Mouse (Mus musculus): Measurements from ENCODE around the gene Camk1g. TPM values are rescaled to one million over a fixed set of nuclear protein-coding genes. Genes with fewer than 3 reads are reported as not detected.
A peak's percentile ranks its signal among the peaks of the same experiment; 100 is the strongest.

Gene Camk1g
- total RNA-seq (2021) = 10 to 100 TPM; 30.7 to 37.8 TPM
- long read RNA-seq, experiment 1, transcript Camk1g-201 (13 exons, 2,469 nt) = major isoform, 20 of 29 reads
- long read RNA-seq, experiment 1, partial matches to known transcripts = 7 of 29 reads
- long read RNA-seq, experiment 1, other reads (novel, unspliced or antisense) = 2 of 29 reads
- long read RNA-seq, experiment 2, transcript Camk1g-201 (13 exons, 2,469 nt) = major isoform, 19 of 30 reads
- long read RNA-seq, experiment 2, partial matches to known transcripts = 6 of 30 reads
- long read RNA-seq, experiment 2, other reads (novel, unspliced or antisense) = 5 of 30 reads

DNA sequence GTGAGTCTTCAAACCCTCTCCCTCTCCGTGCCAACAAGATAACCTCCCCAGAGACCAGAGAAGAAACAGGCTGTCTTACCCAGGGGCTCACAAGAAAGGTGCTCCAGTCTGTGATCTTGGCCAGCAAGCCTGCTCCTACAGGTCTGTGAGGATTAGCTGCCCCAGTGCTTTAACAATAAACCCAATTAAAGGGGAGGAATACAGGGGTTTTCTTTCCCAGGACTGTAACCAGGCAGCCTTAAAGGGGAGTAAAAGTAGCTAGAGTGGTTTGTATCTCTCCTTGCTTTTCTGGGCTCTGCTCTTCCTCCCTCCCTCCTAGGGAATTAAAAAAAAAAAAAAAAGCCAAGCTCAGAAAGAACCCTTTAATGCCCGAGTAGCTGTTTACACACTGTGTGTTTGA, at the start of gene Camk1g:
Gene Camk1g (minus strand): TSS at position 203 of the 400 bp plus-strand sequence.
- peak; percentile 57 to 77 for DNase-seq (ENCODE audit: low spot score in 2 of 2)

DNA sequence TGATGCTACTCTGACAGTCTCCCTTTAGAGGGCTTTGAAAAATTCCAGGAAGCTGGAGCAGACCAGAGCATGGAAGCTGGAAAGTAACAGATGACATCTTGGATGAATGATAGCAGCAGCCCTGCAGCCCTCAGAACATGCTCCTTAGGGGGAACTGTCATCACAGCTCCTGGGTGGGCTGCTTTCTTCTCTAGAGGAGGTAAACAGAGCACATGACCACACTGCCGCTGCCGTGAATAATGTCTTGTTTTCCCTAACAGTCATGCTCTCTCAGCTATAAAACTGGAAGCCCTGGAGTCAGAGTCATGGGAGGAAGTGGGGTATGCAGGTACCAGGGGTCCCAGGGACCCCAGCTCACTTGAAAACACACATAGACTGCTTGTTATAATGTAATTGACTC, 49.1 kb upstream of the Camk1g start:
- no peak for DNase-seq (ENCODE audit: low spot score in 2 of 2)

DNA sequence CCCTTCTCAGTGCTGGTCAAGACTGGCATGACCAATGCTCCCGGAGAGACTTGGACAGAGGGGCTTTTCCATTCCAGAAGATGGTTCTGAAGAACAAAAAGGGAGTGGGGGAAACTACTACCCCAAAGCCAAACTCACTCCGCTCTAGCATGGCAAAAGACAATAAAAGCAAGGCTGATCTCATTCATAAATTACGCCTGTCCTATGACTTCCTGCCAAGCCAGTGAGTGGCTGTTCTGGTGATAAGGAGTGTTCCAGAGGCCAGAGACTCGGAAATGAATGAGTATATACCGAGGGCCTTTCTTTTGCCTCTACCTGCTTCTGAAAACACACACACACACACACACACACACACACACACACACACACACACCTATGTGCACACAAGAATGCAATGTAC, 48.6 kb upstream of the Camk1g start:
- no peak for DNase-seq (ENCODE audit: low spot score in 2 of 2)

DNA sequence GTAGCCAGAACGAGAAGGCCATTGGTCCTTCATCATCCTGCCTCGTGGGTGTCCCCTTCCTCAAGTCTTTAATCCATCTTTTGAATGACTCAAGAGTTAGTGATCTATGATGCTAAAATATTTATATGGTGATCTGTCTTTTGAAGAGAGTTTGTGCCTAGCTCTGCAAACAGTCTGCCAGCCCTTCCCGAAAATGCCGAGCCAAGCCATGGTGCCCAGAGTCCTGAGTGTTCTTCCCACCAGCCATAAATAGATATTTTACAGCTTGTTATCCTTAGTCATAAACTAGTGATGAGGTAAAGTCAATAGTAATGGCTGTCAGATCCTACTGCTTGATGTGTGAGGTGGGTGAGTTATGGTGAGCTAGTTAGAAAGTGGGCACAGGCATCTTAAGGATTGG, 44.0 kb upstream of the Camk1g start:
- no peak for DNase-seq (ENCODE audit: low spot score in 2 of 2)

DNA sequence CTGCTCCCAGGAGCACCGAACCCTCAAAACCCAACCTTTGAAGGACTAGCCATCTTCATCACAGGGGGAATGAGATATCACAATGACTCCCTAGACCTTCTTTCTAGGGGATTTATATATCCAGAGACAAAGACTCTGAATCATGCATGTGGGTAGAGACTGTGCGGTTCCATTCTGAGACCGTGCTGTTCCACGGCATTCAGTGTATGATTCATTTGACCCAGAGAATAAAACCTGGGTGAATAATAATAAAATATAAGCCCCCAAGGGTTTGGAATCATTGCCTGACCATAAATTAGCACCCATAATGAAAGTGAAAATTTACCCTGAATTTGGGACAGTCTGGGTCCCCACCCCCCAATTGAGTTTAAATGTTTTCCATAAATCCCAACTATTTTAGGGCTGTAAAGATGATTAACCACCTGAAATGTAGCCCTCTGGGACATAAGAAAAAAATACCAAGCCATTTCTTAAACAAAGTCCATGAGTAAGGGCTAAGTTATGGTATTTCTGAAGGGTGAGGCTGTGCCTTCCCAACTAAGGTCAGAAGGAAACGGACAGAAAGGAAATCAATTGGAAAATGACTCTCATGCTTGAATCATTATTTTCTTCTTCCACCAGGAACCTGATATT, 43.4 kb upstream of the Camk1g start:
- no peak for DNase-seq (ENCODE audit: low spot score in 2 of 2)

DNA sequence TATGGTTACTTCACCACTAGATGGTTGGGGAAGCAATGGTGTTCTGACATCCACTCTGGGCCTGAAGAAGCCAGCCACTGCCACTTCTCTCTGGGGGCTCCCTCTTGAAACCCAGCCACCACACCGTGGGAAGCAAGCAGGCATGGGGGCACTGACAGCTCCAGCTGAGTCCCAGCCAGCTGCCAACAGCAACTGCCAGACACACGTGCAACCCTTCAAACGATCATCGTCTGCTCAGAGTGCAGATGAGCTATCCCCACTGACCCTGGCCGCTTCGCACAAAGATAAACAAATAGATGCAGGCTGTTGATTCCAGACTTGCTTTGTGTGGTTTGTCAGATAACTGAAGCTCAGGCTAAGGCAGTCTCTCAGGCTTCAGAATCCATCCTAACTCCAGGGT, 37.4 kb upstream of the Camk1g start:
- DNase-seq (ENCODE audit: low spot score in 2 of 2) = no peak

DNA sequence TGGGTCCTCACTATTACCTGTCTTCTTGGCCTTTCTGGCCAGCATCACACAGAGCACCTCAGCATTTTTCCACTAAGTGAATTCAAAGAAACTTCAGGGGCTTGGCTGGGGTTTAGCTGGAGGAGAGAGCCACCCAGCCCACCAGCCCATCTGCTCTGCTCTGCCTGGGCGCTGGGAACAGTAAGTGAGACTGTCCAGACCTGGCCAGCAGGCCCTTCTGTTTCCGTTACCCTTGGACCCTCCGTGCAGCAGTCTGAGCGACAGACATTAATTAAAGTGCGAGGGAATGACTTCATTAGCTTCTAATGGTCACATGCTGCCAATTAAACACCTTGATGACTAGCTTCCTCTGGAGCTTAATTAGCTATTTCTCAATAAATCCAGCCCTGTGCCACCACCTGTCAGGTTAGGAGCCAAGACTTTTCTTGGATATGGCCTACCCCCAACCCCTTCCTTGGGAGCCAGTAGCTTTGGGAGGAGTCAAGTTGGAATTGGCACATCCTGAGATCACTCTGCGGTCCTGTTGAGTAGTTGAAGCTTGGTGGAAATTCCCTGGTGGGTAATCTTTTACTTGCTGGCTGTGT, 36.1 kb upstream of the Camk1g start:
- DNase-seq (ENCODE audit: low spot score in 2 of 2) = no peak

DNA sequence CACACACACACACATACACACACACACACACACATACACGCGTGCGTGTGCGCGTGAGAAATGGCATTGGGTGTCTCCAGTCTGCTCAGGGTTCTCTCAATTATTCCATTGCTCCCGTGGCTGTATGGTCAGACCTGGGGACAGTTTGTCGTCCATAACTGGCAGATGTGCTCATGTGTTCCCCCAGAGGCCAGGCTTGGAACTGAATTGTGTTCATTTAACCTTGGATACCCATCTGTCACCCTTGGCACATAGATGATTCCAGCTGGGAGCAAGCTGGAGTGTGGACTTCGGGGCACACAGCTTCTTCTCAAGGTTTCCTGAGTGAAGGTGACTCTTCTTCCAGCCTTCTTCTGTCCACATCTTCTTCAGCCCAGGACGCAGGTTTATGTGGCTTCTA, 31.6 kb upstream of the Camk1g start:
- DNase-seq (ENCODE audit: low spot score in 2 of 2) = no peak

DNA sequence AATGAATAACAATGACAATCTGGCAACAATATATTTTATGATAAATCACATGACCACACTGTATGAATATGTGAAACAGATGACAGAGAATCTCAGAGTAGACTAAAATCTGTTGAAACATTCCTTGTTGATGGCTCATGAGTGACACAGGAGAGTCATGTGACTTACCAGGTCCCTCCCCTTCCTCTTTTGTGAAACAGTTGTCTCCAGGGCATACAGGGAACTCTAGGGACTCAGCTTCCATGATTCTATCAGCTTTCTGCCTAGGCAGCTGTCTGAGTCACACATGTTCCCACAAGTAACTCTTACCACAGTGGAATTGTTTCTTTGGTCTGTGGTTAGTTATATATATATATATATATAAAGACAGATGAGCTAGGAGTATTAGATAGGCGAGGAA, 30.2 kb upstream of the Camk1g start:
- no peak for DNase-seq (ENCODE audit: low spot score in 2 of 2)

DNA sequence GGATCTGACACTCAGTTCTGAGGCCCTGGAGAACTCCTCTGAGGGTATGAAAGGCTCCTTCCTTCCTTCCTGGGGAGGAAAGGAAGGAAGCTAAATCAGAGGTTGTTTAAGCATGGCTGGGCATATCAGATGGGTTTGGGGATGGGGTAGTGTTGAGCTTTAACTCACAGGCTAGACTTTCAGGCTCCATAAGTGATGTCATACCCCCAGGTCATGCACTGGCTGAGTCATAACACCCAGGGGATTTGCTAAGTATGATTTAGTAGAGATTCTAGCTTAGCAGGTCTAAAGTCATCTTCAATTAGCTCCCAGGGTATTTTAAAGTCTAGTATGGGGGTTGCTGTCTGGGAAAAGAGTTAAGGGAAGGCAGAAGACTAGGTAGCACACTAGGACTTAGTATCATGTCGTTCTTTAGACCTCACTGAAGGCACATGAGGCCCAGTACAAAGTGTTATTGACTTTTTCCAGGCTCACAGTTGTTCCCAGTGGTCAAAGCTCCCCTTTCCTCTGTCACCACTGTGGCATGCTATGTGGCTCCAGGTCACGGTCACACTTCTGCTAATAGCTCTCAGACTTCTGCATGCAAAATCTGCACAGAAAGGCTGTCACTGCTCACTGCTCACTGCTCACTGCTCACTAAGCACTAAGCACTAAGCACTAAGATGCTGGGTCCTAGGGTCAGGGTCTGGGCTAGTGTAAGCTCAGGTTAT, 28.8 kb upstream of the Camk1g start:
- DNase-seq (ENCODE audit: low spot score in 2 of 2) = no peak

DNA sequence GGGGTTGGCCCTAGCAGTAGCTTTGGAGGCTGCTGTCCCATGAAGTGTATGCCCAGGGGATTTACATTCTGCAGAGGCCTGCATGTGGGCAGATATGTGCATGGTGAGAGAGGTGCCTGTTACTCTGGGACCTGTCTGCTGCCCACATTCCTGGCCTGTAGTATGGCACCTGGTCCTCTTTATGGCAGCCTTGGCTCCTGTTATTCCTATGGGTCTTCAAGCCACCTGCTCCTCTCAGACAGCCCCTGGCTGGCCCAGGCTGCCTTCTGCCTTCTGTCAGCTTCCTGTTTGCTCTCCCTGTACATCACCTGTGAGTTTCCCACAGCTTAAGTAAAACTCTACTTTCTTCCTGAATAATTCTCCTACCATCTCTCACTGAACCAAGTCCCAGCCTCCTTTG, 27.0 kb upstream of the Camk1g start:
- DNase-seq (ENCODE audit: low spot score in 2 of 2) = no peak

DNA sequence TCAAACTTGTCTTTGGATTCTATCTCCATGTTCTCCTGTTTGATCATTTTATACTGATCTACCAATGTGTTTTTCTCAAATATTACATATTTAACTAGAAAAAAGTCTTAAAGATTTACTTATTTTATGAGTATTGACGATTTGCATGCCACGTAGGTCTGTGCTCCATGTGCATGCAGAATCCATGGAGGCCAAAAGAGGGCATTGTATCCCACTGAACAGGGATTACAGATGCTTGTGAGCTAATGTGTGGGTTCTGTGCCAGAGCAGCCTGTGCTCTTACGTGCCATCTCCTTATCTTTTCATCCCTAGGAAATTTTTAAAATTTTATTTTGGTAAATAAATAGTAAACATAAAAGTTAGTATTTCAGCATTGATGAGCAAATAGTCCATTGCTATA, 22.2 kb upstream of the Camk1g start:
- no peak for DNase-seq (ENCODE audit: low spot score in 2 of 2)

DNA sequence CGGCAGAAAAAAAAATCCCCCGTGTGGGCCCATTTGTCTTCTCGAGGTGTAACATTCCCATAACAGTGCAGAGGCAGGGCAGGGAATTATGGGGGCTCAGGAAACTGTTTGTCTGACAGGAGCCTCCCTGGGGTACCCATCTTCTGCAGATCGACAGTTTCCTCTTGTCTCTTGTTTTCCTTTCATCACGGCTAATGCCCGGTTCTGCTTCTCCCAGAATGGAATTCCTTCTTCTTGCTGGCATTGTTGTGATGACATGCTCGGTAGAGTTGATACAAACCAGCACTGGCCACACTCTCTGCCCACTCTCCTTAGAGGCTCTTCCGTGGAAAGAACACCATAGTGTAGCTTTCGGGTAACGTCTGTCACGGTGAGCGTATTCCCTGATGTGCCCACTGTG, 19.9 kb upstream of the Camk1g start:
- no peak for DNase-seq (ENCODE audit: low spot score in 2 of 2)

DNA sequence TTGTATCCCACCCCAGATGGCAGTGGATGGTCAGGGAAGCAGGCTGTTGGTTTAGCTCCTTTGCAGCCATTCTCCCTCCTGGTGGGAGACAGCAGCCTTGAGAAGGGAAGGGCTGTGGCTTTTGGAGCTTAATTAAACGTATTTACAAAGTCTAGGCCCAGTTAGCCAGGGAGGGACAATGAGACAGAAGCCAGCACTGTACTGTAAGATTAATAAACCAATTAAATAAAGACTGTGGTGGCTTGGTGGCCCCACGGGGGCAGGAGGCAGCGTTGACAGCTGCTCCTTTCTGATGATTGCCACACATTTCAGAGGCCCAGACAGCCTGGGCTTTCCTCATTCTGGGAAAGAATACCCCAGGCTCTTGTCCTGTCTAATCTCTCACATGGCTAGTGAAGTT, 19.4 kb upstream of the Camk1g start:
- no peak for DNase-seq (ENCODE audit: low spot score in 2 of 2)

DNA sequence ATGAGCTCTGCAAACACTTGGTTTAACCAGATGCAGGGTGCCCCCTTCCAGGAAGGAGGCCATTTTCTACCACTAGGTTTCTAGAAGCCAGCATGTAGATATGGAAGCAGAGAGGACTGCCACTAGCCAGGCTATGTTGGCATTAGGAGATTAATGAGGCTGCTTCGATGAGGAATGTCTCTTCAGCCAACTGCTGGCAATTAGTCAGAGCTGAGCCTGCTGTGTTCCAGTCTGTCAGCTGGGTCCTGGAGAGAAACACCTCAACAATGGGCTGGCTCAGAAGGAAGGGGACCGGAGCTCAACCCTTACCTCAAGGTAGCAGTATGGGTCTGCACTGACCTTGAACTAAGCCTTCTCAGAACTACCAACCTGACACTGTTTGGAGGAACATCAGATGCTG, 17.1 kb upstream of the Camk1g start:
- DNase-seq (ENCODE audit: low spot score in 2 of 2) = no peak

DNA sequence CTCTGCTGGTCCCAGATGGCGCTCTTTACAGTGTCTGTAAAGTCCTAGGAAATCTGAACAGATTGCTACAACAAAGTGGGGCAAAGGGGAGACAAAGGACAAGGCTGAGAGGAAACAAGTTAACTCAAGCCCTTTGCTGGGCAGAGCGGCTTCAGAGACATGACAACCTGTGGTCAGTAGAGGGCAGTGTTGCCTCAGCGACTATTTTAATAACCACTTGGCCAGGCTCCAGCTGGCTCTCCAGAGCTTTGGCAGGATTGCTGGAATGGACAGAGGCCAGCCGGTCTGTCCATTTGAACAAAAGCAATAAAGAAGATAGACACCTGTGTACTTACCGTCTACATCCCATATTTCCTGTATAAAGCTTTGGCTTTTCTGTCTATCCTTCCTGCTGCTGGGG, 16.0 kb upstream of the Camk1g start:
- DNase-seq (ENCODE audit: low spot score in 2 of 2) = peak; percentile 86 to 88

DNA sequence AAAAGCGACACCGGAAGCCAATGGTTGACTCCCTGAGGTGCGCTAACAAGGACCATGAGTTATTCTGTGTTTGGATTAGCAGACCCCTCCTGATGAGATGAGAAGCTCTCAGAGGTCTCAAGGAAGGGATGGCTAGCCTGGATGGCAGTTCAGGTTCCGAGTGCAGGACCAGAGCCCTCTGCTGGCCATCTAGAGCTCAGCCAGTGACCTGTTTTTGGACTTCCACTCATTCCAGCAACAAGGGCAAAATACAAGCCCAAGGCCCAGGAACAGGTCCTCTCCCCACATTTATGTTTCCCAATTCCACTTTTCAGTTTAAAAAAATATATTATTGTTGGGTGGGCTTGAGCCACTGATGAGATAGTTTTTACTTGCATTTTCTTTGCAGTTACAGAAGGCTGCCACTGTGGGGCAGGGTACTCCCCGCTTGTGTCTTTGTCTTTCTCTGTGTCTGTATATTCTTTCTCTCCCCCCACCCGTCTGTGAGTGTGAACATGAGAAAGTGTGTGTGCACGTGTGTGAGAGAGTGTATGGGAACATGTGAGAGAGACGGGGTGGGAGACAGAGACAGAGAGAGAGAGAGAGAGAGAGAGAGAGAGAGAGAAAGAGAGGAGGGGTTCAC, 12.9 kb upstream of the Camk1g start:
- no peak for DNase-seq (ENCODE audit: low spot score in 2 of 2)

DNA sequence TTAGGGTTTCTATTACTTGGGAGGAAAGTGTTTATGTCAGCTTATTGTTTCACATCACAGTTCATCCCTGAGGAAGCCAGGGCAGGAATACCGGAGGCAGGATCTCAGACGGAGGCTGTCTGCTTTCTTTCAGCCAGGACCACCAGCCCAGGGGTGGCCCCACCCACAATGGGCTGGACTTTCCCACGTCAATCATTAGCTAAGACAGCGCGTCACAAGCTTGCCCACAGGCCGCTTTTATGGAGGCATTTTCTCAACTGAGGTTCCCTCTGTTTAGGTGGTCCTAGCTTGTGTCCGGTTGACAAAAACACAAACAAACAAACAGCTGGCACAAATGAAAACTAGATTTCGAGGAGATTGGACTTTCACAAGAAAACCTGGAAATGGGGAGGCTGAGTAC, 12.3 kb upstream of the Camk1g start:
- no peak for DNase-seq (ENCODE audit: low spot score in 2 of 2)

DNA sequence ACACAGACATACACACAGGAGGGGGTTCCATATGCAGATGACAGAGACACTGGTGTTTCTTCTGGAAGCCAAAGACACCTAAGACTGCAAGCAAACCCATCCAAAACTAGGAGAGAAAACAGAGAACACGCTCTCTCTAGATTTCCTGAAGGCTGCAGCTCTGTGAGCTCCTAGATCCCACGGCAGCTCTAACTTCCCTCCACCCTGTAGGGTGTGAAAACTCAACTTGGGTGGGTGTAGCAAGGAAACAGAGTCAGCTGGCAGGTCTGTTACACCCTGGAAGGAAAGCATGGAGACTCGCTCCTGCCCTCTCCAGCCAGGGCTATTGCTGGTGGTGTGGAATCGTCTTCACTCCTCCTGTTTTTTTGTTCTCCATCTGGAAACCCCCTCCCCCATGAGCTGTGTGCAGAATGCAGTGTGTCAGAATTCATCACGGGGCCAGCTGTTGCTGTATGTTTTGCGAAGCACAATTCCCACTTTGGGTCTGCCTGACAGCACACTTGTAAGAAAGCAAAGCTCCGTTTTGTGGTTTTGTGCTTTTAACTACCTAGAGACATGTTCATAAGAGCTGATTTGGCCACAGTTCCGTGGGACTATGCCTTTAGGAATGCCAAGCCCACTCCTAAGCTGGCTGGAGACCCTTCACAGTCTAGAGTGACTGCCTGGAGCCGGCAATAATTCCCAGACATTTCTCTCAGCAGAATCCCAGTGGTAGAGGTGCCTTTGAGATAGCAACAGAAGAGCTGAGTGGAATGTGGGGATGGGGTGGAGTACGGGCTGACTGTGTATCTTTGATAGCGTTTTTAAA, 11.7 kb upstream of the Camk1g start:
- no peak for DNase-seq (ENCODE audit: low spot score in 2 of 2)

DNA sequence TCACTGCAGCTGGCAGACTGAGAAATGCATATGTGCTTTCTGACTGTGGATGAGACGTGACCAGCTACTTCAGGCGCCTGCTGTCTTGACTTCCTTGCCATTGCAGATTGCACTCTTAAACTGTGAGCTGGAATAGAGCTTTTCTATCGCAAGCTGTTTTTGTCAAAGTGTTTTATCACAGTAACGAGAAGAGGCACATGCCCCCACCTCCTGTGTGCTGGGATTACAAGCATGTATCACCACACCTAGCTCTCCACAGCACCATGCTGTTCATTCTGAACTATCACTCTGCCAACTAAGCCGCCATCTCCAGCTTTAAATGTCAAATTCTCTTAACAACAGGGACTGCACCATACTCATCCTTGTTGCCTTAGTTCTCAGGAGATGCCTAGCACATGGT, 10.8 kb upstream of the Camk1g start:
- DNase-seq (ENCODE audit: low spot score in 2 of 2) = no peak

DNA sequence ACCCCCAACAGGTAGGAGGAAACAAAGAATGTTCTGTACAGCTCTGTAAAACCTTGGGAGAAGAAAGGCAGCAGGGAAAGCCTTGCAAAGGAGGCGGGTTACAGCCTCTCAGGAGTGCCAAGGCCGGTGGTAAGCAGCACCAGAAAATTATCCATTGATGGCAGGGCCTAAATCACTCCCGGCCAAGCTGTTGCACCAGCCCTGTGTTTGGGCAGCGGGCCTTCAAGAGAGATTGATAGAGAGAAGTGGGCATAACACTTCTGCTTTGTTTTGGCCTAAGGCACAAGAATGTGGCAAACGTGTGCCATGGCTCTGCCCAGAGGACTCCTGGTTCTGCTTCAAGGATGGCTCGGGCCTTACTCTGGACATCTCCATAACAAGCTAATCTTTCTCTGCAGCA, 9.5 kb upstream of the Camk1g start:
- no peak for DNase-seq (ENCODE audit: low spot score in 2 of 2)
